Mouse (Mus musculus): Measurements from ENCODE around the gene Rtp4. TPM values are rescaled to one million over a fixed set of nuclear protein-coding genes. Genes with fewer than 3 reads are reported as not detected.

The Rtp4 gene
- polyA plus RNA-seq, 1 experiment from 2014 or later: 2.0 TPM

DNA sequence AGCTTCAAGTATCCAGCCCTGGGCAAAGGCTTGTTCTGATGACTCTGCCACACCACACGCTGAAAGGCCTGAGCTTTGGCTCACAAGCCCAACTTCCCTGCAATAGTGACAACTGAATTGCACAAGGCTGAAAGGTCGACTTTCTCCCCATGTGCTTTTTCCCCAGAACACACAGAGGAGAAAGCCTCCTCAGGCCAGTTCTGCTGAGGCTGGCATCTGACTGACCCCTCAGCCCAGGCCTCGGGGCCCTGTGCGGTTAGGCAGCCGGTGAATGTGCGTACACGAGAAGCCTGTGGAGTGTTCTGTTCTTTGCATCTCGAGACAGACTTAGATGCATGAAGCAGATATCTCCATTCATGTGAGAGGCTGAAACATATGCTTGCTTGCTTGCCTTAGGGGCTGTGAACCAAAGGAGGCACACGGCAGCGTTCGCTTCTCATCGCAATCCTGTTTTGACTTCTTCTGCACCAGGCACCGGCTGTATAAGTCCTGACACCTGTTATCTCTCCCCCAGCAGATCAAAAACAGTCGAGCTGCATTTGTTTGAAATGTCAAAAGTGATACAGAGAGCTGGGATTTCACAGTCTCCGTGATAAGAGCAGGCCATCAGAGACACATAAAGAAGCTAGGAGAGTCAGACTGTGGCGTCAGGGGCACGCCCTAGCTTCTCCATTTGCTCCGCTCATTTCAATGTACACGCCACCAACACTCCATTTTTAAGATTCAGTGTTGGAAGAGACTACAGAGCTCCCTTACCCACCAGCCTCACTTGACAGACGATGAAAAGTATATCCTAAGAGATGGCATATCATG, 2.1 kb upstream of the Rtp4 start:
- H3K27ac ChIP-seq (replicated peaks; ENCODE audit: low read depth, low read length): no peak overlapping the region
- WGBS: 72% methylated on average over 20 of the region's 20 CpGs
- no peak overlapping the region for H3K4me2 ChIP-seq (ENCODE audit: low read depth, severe bottlenecking)

DNA sequence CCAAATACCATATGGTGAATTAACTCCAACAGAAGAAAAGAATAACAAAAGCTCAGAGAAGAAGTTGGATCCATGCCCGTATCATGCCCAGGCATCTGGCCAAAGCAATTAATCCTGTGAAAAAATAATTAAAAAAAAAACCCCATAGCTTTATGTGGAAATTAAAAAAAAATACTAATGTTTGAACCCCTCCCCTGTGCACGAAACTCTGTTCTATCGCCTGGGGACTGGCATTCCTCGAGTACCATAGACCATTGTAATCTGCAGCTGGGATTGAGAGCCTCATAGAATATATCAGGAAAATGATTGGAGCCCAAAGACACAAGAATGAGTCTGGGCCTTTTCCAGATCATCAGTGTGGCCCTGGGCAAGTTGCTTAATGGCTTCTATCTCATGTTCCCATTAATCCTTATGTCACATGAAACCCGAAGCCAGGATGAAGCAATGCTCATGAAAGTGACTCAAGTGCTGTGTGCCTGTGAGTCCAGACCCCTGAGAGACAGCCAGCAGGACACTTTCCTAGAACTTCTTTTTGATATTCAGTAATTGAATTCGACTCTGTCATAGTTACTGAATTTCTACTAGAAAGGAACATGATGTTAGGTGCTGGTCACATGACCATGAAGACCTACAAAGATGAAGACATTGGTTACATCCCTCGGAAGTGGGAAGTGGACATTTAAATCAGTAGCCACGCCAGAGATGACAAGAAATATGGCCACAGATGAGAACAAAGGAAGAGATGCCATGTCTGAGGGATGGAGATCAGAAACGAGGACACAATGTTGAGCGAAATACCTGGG, 1.3 kb upstream of the Rtp4 start:
- WGBS: 79% methylated on average over 10 of the region's 10 CpGs
- Histone ChIP-seq H3K9ac (ENCODE audit: low read length) (no peak overlapping the region), H3K36me3 (ENCODE audit: control insufficient read depth, insufficient read depth, low read length) (no peaks in the 10 kb centered on the region), H3K4me2 (ENCODE audit: low read depth, severe bottlenecking) (no peak overlapping the region), H3K27me3 (ENCODE audit: control insufficient read depth, insufficient read depth, low read length) (no peaks in the 10 kb centered on the region), H3K4me3 (ENCODE audit: low read depth, low read length) (no peak overlapping the region), H3K9me3 (ENCODE audit: control insufficient read depth, low read length) (no peaks in the 10 kb centered on the region), H3K27ac (replicated peaks; ENCODE audit: low read depth, low read length) (no peak overlapping the region), H3K4me1 (ENCODE audit: control insufficient read depth, insufficient read depth, low read length) (peaks cover 15% of the 10 kb centered on the region; the same call in 1 of the 2 replicates)
- DNase-seq (ENCODE audit: low spot score) (no peak), ATAC-seq (ENCODE audit: insufficient number of reproducible peaks, low FRiP score, low TSS enrichment, low read depth) (no peak)

More for the DNA sequence above, 2.1 kb upstream of the Rtp4 start:
- no peak for DNase-seq (ENCODE audit: low spot score)
- no peaks in the 10 kb centered on the region for H3K27me3 ChIP-seq (ENCODE audit: control insufficient read depth, insufficient read depth, low read length)
- no peak overlapping the region for H3K9ac ChIP-seq (ENCODE audit: low read length)
- H3K9me3 ChIP-seq (ENCODE audit: control insufficient read depth, low read length): no peaks in the 10 kb centered on the region
- no peaks in the 10 kb centered on the region for H3K36me3 ChIP-seq (ENCODE audit: control insufficient read depth, insufficient read depth, low read length)
- no peak overlapping the region for H3K4me3 ChIP-seq (ENCODE audit: low read depth, low read length)
- ATAC-seq (ENCODE audit: insufficient number of reproducible peaks, low FRiP score, low TSS enrichment, low read depth): no peak
- peaks cover 14% of the 10 kb centered on the region; the same call in 1 of the 2 replicates for H3K4me1 ChIP-seq (ENCODE audit: control insufficient read depth, insufficient read depth, low read length)

DNA sequence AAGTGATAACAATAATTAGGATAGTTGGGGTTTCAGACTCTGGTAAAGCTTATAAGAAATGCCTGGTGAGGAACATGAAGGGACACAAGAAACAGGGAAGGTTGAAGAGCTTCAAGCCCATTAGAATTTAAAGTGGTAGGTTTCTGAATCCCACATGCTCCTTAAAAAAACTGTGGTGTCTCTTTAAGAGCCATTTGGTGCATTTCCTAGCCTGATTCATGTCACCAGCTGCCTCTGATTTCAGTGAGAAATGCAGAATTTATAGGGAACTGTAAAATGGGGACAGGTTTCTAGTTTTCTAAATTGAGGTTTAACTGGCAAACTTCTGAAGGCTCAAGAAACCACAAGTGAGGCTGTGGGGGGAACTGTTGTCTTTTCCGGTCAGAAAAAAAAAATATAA, 320 bp upstream of the Rtp4 start:
- H3K9ac ChIP-seq (ENCODE audit: low read length): no peak overlapping the region
- peaks cover 15% of the 10 kb centered on the region; the same call in 1 of the 2 replicates for H3K4me1 ChIP-seq (ENCODE audit: control insufficient read depth, insufficient read depth, low read length)
- H3K9me3 ChIP-seq (ENCODE audit: control insufficient read depth, low read length): no peaks in the 10 kb centered on the region
- H3K27me3 ChIP-seq (ENCODE audit: control insufficient read depth, insufficient read depth, low read length): no peaks in the 10 kb centered on the region
- no peak overlapping the region for H3K4me3 ChIP-seq (ENCODE audit: low read depth, low read length)
- WGBS: 10% methylated on average over 1 of the region's 1 CpGs
- peak overlapping the region; percentile 56 for H3K4me2 ChIP-seq (ENCODE audit: low read depth, severe bottlenecking)
- H3K27ac ChIP-seq (replicated peaks; ENCODE audit: low read depth, low read length): 0 out of 2 replicates have a peak overlapping the region, but pooled peaks have one; percentile 43
- no peaks in the 10 kb centered on the region for H3K36me3 ChIP-seq (ENCODE audit: control insufficient read depth, insufficient read depth, low read length)
- DNase-seq (ENCODE audit: low spot score) (no peak), ATAC-seq (ENCODE audit: insufficient number of reproducible peaks, low FRiP score, low TSS enrichment, low read depth) (no peak)

DNA sequence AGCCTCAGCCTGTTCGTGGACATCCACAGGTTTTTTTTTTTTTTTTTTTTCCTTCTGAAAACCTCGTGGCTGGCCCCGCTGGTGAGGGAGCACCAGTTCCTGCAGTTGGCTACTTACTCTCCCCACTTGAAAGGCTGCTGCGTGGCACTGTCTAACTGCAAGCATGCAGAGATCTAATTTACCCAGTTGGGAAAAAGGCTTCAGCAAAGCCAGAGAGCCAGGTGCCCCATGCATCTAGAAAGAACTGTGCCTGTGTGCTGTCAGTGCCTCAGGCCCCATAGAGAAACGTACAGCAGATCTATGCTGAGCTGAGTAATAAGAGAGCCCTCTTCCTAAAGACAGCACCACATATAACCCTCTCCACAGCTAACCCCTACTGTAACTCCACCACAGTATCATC, 1.0 kb downstream of the Rtp4 start:
- Histone ChIP-seq H3K36me3 (ENCODE audit: control insufficient read depth, insufficient read depth, low read length) (no peaks in the 10 kb centered on the region), H3K4me1 (ENCODE audit: control insufficient read depth, insufficient read depth, low read length) (peaks cover 15% of the 10 kb centered on the region; the same call in 1 of the 2 replicates), H3K9ac (ENCODE audit: low read length) (no peak overlapping the region), H3K27me3 (ENCODE audit: control insufficient read depth, insufficient read depth, low read length) (no peaks in the 10 kb centered on the region), H3K4me2 (ENCODE audit: low read depth, severe bottlenecking) (no peak overlapping the region), H3K4me3 (ENCODE audit: low read depth, low read length) (no peak overlapping the region), H3K27ac (replicated peaks; ENCODE audit: low read depth, low read length) (no peak overlapping the region), H3K9me3 (ENCODE audit: control insufficient read depth, low read length) (no peaks in the 10 kb centered on the region)
- ATAC-seq (ENCODE audit: insufficient number of reproducible peaks, low FRiP score, low TSS enrichment, low read depth): no peak
- no peak for DNase-seq (ENCODE audit: low spot score)
- 8% methylated on average over 5 of the region's 5 CpGs for WGBS

DNA sequence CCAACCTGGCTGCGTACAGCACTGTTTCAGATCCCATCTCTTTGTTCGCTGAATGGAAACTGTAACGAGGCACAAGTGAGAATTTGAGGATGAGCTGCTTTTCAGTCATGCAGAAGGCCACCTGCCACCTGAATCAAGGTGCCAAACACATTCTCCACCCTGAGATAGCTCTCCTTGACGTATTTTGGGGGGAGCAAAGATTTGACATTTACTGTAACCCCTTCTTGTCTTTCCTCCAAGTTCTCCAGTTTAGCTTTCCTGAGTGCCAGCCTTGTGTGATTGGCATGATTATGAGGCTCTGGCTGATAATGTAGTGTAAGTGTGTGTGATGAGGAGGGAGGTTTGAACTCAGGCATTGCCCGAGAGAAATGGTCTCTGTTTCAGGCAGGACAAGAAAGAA, 2.0 kb downstream of the Rtp4 start:
- H3K4me2 ChIP-seq (ENCODE audit: low read depth, severe bottlenecking): no peak overlapping the region
- 70% methylated on average over 5 of the region's 5 CpGs for WGBS
- no peak overlapping the region for H3K27ac ChIP-seq (replicated peaks; ENCODE audit: low read depth, low read length)
- DNase-seq (ENCODE audit: low spot score) (no peak), ATAC-seq (ENCODE audit: insufficient number of reproducible peaks, low FRiP score, low TSS enrichment, low read depth) (no peak)
- H3K36me3 ChIP-seq (ENCODE audit: control insufficient read depth, insufficient read depth, low read length): no peaks in the 10 kb centered on the region
- H3K9ac ChIP-seq (ENCODE audit: low read length): no peak overlapping the region
- peaks cover 15% of the 10 kb centered on the region; the same call in 1 of the 2 replicates for H3K4me1 ChIP-seq (ENCODE audit: control insufficient read depth, insufficient read depth, low read length)
- no peaks in the 10 kb centered on the region for H3K9me3 ChIP-seq (ENCODE audit: control insufficient read depth, low read length)
- H3K27me3 ChIP-seq (ENCODE audit: control insufficient read depth, insufficient read depth, low read length): no peaks in the 10 kb centered on the region
- H3K4me3 ChIP-seq (ENCODE audit: low read depth, low read length): no peak overlapping the region

DNA sequence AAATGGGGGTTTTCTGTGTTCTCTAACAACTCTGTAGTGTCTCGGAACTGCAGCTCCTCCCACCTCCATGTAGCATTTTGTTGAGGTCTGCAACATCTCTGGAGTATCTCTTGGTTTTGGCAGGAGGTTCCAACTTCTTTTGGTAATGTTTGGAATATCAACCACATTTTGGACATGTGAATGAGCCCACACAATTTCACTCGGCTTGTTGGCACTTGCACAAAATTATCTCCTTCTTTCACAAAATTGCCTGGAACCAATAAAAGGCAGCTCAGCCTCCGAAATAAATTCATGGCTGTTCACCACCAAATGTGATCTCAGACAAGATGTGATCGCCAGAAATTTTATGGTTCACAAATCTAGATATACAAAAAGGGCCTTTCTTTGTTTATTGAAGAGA, 9.1 kb downstream of the Rtp4 start:
- WGBS: 85% methylated on average over 4 of the region's 4 CpGs
- ATAC-seq (ENCODE audit: insufficient number of reproducible peaks, low FRiP score, low TSS enrichment, low read depth): no peak

DNA sequence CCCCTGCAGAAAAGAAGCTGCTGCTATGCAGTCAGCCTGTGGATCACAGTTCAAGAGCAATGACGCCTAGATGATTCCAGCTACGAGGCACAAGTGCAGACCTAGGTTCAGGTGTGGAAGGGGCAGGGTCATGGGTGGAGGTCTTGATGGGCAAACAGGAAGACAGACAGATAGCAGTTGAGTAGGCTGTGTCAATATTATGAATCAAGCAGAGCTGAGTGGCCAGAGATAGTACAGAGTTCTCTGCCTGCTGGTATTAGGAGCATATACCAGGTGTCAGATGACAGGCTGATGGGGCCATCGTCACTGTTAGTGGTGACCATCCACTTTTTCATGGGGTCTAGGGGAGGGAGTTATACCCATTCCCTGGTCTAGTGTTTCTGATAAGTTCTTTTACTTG, 13.6 kb downstream of the Rtp4 start:
- WGBS: 80% methylated on average over 3 of the region's 3 CpGs
- Histone ChIP-seq H3K4me3 (ENCODE audit: low read depth, low read length) (no peak overlapping the region), H3K4me2 (ENCODE audit: low read depth, severe bottlenecking) (no peak overlapping the region), H3K4me1 (ENCODE audit: control insufficient read depth, insufficient read depth, low read length) (no peaks in the 10 kb centered on the region), H3K9me3 (ENCODE audit: control insufficient read depth, low read length) (no peaks in the 10 kb centered on the region), H3K27me3 (ENCODE audit: control insufficient read depth, insufficient read depth, low read length) (no peaks in the 10 kb centered on the region), H3K36me3 (ENCODE audit: control insufficient read depth, insufficient read depth, low read length) (no peaks in the 10 kb centered on the region), H3K9ac (ENCODE audit: low read length) (no peak overlapping the region), H3K27ac (replicated peaks; ENCODE audit: low read depth, low read length) (no peak overlapping the region)
- DNase-seq (ENCODE audit: low spot score) (no peak), ATAC-seq (ENCODE audit: insufficient number of reproducible peaks, low FRiP score, low TSS enrichment, low read depth) (no peak)

More for the DNA sequence above, 9.1 kb downstream of the Rtp4 start:
- Histone ChIP-seq H3K36me3 (ENCODE audit: control insufficient read depth, insufficient read depth, low read length) (no peaks in the 10 kb centered on the region), H3K9ac (ENCODE audit: low read length) (no peak overlapping the region), H3K9me3 (ENCODE audit: control insufficient read depth, low read length) (no peaks in the 10 kb centered on the region), H3K27ac (replicated peaks; ENCODE audit: low read depth, low read length) (no peak overlapping the region), H3K4me2 (ENCODE audit: low read depth, severe bottlenecking) (no peak overlapping the region), H3K27me3 (ENCODE audit: control insufficient read depth, insufficient read depth, low read length) (no peaks in the 10 kb centered on the region), H3K4me1 (ENCODE audit: control insufficient read depth, insufficient read depth, low read length) (no peaks in the 10 kb centered on the region), H3K4me3 (ENCODE audit: low read depth, low read length) (no peak overlapping the region)
- DNase-seq (ENCODE audit: low spot score): no peak

DNA sequence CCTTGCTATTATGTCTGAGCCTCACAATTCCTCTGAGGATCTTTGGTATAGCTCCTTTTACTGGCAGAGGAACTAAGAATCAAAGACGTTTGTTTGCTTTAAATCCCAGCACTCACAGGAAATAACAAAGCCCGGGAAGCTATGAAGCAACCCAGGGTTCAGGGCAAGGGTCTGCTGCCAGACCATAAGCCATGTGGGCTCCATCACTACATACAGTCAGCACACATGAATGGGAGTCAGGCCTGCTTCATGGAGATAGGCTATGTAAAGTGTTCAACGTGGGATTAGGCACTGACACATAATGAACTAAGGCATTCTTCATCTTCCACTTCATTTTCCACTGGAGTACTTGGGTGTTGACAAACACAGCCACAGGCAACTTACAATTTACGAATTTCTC, 21.0 kb downstream of the Rtp4 start:
- H3K27me3 ChIP-seq (ENCODE audit: control insufficient read depth, insufficient read depth, low read length): no peaks in the 10 kb centered on the region
- no peaks in the 10 kb centered on the region for H3K36me3 ChIP-seq (ENCODE audit: control insufficient read depth, insufficient read depth, low read length)
- no peak for ATAC-seq (ENCODE audit: insufficient number of reproducible peaks, low FRiP score, low TSS enrichment, low read depth)
- no peak overlapping the region for H3K27ac ChIP-seq (replicated peaks; ENCODE audit: low read depth, low read length)
- no peaks in the 10 kb centered on the region for H3K4me1 ChIP-seq (ENCODE audit: control insufficient read depth, insufficient read depth, low read length)
- WGBS: 53% methylated on average over 4 of the region's 4 CpGs
- no peak overlapping the region for H3K4me3 ChIP-seq (ENCODE audit: low read depth, low read length)
- no peak overlapping the region for H3K9ac ChIP-seq (ENCODE audit: low read length)
- no peaks in the 10 kb centered on the region for H3K9me3 ChIP-seq (ENCODE audit: control insufficient read depth, low read length)
- no peak for DNase-seq (ENCODE audit: low spot score)
- no peak overlapping the region for H3K4me2 ChIP-seq (ENCODE audit: low read depth, severe bottlenecking)

Data from limb, embryonic 11.5 days (tissue).